Mouse (Mus musculus): ENCODE data around the gene Pcyox1.

- TF ChIP-seq GATA1 (IDR thresholded peaks at IDR 0.05; ENCODE audit: low read length) (no peak), TAL1 (IDR thresholded peaks at IDR 0.05; ENCODE audit: low read length) (no peak)
These were observed 7.3 kb upstream of the Pcyox1 start, which contains the start of gene Tia1 for GRCm38 (mm10) chr6:86404100-86404861.

Data from erythroblast, embryonic 14.5 days (primary cell).